Mouse (Mus musculus) gastrocnemius, postnatal 36 days (tissue): ENCODE measurements at regions not wholly inside any gene's neighbourhood (a gene's known extent, or its start where the extent isn't known, plus 50 kb on each side); places are given as distances from the start of the nearest gene placed in this dataset.

Experiments
- DNase-seq, 2 experiments: peaks; one replicate each; pipeline ENCODE4 v3.0.0; 2022
- intact Hi-C: fragments of 180-260 bp; cut with DNase I; formaldehyde crosslinking; loops from one replicate; pipeline ENCODE4 v1.15.1; 2025
- microRNA-seq, 2 experiments: library from miRNA; unstranded; fragments of <30 nt; microRNA quantifications; one replicate each; pipeline ENCODE4 v1.2.0; 2021

GRCm38 (mm10) chr17:64492614-64493269, 107.8 kb upstream of the Man2a1 start:
- no peak for DNase-seq
- intact Hi-C loops: no loop called here

DNA sequence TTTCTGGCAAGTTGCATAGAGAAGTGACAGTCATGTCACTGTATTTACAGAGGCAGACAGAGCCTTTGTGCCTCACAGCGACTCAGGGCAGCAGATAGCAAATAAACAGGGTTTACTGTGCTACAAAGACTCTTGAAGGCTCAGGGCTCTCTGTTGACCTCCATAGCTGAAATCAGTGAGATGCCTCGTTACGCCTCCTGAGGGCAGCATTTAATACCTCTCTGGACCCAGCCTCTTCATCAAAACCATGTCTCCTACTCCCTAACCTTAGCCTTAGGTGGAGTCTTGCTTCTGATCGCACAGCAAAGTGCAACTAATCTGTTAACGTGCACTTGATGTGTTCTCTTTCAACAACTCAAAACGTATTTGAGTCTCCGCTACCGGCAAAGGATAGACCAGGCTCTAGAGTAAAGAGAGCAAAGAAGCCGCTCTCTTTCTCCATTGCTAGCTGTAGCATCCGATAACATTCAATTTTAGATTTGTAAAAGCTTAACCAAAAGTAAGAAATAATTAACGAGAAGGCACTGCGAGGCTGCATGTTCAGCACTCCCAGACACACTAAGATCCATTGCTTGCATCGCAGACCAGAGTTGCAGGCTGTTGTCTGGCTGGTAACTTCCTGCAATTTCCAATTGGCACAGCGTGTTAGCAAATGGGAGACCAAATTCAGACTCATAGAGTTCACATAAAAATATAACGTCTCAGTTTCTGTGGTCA, 101.1 kb upstream of the Man2a1 start:
- no peak for DNase-seq
- intact Hi-C loops: loop anchor here (5.0 kb wide), 1 partner anchor 373 kb away; no protein-coding TSS in a partner anchor

DNA sequence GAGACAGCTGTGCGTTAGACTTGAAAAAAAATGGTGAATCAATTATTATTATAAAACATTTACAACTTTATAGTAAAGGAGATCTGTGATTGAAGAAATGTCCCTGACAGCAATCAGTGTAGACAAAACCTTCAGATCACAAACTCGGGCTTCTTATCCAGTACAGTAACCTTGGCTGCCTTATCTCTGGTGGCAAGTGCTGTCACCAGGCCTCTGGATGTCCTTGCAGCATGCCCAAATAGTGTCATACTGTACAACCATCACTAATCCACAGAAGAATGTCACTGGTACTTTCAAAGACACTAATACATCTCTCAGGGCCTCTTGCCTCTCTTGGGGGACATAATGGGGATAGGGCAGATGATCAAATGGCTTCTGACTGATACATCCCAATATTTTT, 98.2 kb upstream of the Man2a1 start:
- no peak for DNase-seq
- intact Hi-C loops: no loop called here

- DNase-seq: no peak
- intact Hi-C loops: no loop called here
These were observed 94.6 kb upstream of the Man2a1 start for GRCm38 (mm10) chr17:64505956-64506355.

DNA sequence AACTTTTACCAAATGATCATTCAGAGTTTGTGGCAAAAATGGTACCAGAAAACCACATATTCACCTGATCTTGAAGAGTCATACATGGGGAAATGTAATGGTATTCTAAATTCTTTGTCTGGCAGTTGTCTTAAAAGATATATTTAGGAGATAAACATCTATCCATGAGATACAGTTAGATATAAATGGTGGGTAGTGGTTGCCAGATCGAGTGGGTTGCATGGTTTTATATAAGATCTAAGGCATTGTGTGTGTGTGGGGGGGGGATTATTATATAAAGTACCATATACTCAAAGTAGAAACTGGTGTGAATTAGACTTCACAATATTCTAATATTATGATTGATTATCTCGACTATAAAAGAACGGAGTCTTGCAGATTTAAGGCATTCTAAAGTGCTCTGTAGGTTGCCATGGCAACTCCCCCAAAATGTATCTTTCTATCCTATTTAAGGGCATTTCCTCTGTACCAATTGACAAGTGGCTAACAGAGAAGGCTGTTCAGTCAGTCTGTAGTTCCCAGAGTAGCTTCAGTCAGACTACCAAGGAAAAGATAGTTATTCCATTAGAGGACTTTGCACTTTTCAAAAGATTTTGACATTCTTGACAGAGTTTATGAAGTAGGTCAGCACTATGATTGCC, 89.3 kb upstream of the Man2a1 start:
- intact Hi-C loops: no loop called here
- no peak for DNase-seq

DNA sequence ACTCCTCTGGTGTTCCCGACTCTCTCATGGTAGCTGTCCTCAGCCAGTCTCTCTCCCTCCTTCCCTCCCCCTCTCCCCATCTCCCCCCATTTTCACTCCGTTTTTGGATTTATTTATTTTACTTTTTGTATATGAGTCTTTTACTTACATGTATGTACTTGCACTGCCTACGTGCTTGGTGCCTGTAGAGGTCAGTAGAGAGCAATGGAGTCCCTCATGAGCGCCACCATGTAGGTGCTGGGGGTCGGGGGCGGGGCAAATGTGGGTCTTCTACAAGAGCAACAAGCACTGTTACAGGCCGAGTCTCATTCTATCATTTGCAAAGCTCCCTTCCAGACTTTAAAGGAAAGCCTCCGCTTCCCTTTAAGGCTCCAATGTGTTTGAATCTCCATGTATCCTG, 78.3 kb upstream of the Man2a1 start:
- no peak for DNase-seq
- intact Hi-C loops: no loop called here

- no peak for DNase-seq
- intact Hi-C loops: no loop called here
These were observed 76.6 kb upstream of the Man2a1 start for GRCm38 (mm10) chr17:64523899-64524298.

- intact Hi-C loops: no loop called here
- DNase-seq: no peak
These were observed 72.7 kb upstream of the Man2a1 start for GRCm38 (mm10) chr17:64527817-64528216.

DNA sequence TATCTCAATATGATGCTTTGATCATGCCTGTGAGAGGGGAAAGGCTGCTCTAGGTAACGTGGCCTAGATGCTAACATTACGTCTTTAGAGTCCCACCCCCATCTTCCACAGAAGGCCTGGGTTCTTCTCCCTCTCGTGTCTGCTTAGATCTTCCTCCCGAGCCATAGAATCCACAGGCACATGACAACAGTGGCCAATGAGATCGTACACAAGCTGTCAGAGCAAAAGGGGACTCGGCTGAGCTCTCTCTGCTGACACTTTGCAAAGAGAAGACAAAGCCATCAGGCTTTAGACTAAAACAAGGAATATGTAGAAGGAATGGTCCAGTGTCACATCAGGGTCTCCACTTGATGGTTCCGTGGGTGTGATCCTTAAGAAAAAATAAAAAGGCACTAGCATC, 72.1 kb upstream of the Man2a1 start:
- intact Hi-C loops: no loop called here
- DNase-seq: no peak

DNA sequence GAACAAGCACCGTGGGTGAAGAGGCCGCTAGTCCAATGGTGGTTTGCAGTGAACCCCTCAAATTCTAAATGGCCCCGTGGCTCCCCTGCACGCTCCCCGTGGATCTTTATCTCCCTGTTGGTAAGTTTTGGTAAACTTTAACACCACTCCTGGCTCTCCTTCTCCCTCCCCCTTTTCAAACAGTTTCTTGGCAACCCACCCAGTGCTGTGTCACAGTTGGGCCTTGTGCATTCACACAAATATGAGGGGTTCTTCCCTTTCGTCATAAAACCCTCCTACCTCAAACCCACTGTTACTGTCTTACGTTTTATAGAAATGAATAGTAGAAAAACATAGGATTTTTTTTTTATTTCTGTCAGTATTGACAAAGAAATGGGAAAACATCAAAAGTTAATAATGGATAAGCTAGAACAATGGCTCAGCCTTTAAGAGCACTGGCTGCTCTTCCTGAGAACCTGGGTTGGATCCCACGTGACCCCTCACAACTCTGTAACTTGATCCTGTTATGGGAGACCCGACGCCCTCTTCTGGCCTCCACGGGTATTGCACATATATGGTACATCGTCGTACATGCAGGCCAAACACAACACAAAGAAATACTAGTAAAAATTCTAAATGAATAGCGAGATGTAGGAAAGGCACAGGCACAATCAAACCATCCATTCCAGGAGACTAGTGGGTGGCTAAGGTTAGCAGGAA, 71.1 kb upstream of the Man2a1 start:
- intact Hi-C loops: no loop called here

GRCm38 (mm10) chr17:64531150-64531549, 69.4 kb upstream of the Man2a1 start:
- intact Hi-C loops: no loop called here
- DNase-seq: no peak

More for the DNA sequence above, 71.1 kb upstream of the Man2a1 start:
- DNase-seq: no peak

DNA sequence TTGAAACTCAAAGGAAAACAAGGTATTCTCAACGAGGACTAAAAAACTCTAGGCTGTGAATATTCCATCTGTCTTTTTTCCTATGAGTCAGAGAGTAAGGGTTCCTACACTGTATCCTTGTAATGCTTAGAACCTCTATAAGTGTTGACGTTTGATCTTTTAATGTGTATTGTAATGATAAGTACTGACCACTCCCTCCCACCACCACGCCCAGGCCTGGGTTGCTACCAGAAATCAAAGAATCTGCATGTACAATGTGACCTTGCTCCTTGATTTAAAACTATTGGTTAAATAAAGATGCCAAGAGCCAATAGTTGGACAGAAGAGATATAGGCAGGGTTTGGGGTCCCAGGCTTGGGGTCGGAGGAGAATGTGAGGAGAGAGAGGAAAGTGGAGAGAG, 66.2 kb upstream of the Man2a1 start:
- no peak for DNase-seq
- intact Hi-C loops: no loop called here

GRCm38 (mm10) chr17:64538520-64538953, 62.0 kb upstream of the Man2a1 start:
- intact Hi-C loops: no loop called here
- no peak for DNase-seq

- intact Hi-C loops: no loop called here
- no peak for DNase-seq
These were observed 60.1 kb upstream of the Man2a1 start for GRCm38 (mm10) chr17:64540411-64540810.

DNA sequence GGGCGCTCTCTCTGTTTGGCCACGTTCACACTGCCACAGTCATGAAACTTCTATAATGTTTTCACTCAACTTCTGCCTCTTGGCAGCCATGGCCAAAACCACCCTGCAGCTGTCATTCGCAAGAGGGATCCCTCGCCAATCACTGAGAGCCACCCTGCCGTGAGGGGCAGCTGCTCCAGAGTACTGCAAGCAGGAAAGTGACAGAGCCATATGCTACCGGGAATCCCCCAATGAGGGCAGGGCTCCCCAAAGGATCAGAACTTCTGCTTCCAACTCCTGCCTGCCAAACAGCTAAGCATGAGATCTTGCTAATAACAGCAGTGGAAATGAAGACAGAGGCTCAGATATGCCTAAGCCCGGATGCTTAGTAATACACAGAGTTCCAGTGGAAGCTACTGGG, 52.0 kb upstream of the Man2a1 start:
- DNase-seq: no peak
- intact Hi-C loops: no loop called here

DNA sequence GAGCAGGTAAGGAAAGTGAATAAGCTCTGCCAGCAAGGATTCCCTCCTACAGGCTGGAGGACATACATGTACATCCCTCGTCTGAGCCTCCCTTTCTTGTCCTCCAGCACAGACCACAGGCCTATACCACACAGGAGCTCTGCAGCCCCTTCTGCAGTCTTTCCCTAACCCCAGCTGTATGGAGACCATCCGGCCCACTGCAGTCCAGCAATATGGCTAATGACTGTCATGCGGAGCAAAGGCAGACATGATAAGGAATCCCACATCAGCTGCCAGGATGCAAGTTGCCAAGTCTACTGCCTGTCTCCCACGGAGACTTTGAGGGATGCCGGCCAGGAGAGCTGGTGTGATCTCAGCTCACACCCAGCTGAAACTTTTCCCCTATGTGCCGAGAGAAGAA, 50.5 kb upstream of the Man2a1 start:
- intact Hi-C loops: no loop called here
- no peak for DNase-seq

Small RNA genes in the stretch of these regions (microRNA-seq; reads per million reads assigned to microRNA genes)
- 0 reads per million in 2 experiments for gene Mir6420
